Mouse (Mus musculus): Measurements from ENCODE around the gene Dis3l2. TPM values are rescaled to one million over a fixed set of nuclear protein-coding genes. Genes with fewer than 3 reads are reported as not detected.
A peak's percentile ranks its signal among the peaks of the same experiment; 100 is the strongest.

Gene Dis3l2
- polyA plus RNA-seq, 1 experiment: 19.8 TPM

GRCm38 (mm10) chr1:86699346-86700136, 4.1 kb upstream of the Dis3l2 start:
- no peak overlapping the region for H3K27ac ChIP-seq (ENCODE audit: control insufficient read depth, insufficient read depth, low read length)
- TF ChIP-seq CTCF (IDR thresholded peaks at IDR 0.05; ENCODE audit: borderline replicate concordance, control insufficient read depth, extremely low read depth, insufficient read depth, low read length, poor library complexity) (no peak), POLR2A (IDR thresholded peaks at IDR 0.05; ENCODE audit: control insufficient read depth, extremely low read depth, insufficient read depth, low read length, poor library complexity) (no peak)
- no peak for DNase-seq
- 79% methylated on average over 11 of the region's 11 CpGs for WGBS
- H3K36me3 ChIP-seq (ENCODE audit: control insufficient read depth, insufficient read depth, low read length): no peaks in the 10 kb centered on the region
- H3K4me1 ChIP-seq (replicated peaks; ENCODE audit: control insufficient read depth, insufficient read depth, low read length): peaks cover 4% of the 10 kb centered on the region
- H3K27me3 ChIP-seq (ENCODE audit: control insufficient read depth, insufficient read depth, low read length): no peaks in the 10 kb centered on the region
- no peak overlapping the region for H3K4me3 ChIP-seq (ENCODE audit: control insufficient read depth, insufficient read depth, low read length)

- WGBS: 93% methylated on average over 7 of the region's 7 CpGs
- H3K27ac ChIP-seq (ENCODE audit: control insufficient read depth, insufficient read depth, low read length): no peak overlapping the region
These were observed 3.2 kb upstream of the Dis3l2 start for GRCm38 (mm10) chr1:86700367-86700766.

GRCm38 (mm10) chr1:86703965-86704326, 338 bp downstream of the Dis3l2 start:
- peak overlapping the region; percentile 56 for H3K4me3 ChIP-seq (ENCODE audit: control insufficient read depth, insufficient read depth, low read length)
- WGBS: under 1% methylated on average over 27 of the region's 27 CpGs
- peaks cover 4% of the 10 kb centered on the region for H3K4me1 ChIP-seq (replicated peaks; ENCODE audit: control insufficient read depth, insufficient read depth, low read length)
- H3K27ac ChIP-seq (ENCODE audit: control insufficient read depth, insufficient read depth, low read length): no peak overlapping the region
- TF ChIP-seq POLR2A (IDR thresholded peaks at IDR 0.05; ENCODE audit: control insufficient read depth, extremely low read depth, insufficient read depth, low read length, poor library complexity) (no peak; the same call in 1 of the 2 replicates), CTCF (IDR thresholded peaks at IDR 0.05; ENCODE audit: borderline replicate concordance, control insufficient read depth, extremely low read depth, insufficient read depth, low read length, poor library complexity) (0 out of 2 replicates have a peak, but pooled peaks have one; percentile 15)
- no peaks in the 10 kb centered on the region for H3K27me3 ChIP-seq (ENCODE audit: control insufficient read depth, insufficient read depth, low read length)
- no peak for DNase-seq
- H3K36me3 ChIP-seq (ENCODE audit: control insufficient read depth, insufficient read depth, low read length): no peaks in the 10 kb centered on the region

More at GRCm38 (mm10) chr1:86700367-86700766, 3.2 kb upstream of the Dis3l2 start:
- Histone ChIP-seq H3K27me3 (ENCODE audit: control insufficient read depth, insufficient read depth, low read length) (no peaks in the 10 kb centered on the region), H3K4me3 (ENCODE audit: control insufficient read depth, insufficient read depth, low read length) (no peak overlapping the region), H3K4me1 (replicated peaks; ENCODE audit: control insufficient read depth, insufficient read depth, low read length) (peaks cover 4% of the 10 kb centered on the region), H3K36me3 (ENCODE audit: control insufficient read depth, insufficient read depth, low read length) (no peaks in the 10 kb centered on the region)
- TF ChIP-seq CTCF (IDR thresholded peaks at IDR 0.05; ENCODE audit: borderline replicate concordance, control insufficient read depth, extremely low read depth, insufficient read depth, low read length, poor library complexity): no peak
- TF ChIP-seq POLR2A (IDR thresholded peaks at IDR 0.05; ENCODE audit: control insufficient read depth, extremely low read depth, insufficient read depth, low read length, poor library complexity): no peak
- DNase-seq: no peak

GRCm38 (mm10) chr1:86705461-86705860, 1.9 kb downstream of the Dis3l2 start:
- no peaks in the 10 kb centered on the region for H3K27me3 ChIP-seq (ENCODE audit: control insufficient read depth, insufficient read depth, low read length)
- H3K4me3 ChIP-seq (ENCODE audit: control insufficient read depth, insufficient read depth, low read length): no peak overlapping the region
- DNase-seq: no peak
- TF ChIP-seq CTCF (IDR thresholded peaks at IDR 0.05; ENCODE audit: borderline replicate concordance, control insufficient read depth, extremely low read depth, insufficient read depth, low read length, poor library complexity) (no peak), POLR2A (IDR thresholded peaks at IDR 0.05; ENCODE audit: control insufficient read depth, extremely low read depth, insufficient read depth, low read length, poor library complexity) (no peak)
- 91% methylated on average over 3 of the region's 3 CpGs for WGBS
- no peak overlapping the region for H3K27ac ChIP-seq (ENCODE audit: control insufficient read depth, insufficient read depth, low read length)
- no peaks in the 10 kb centered on the region for H3K36me3 ChIP-seq (ENCODE audit: control insufficient read depth, insufficient read depth, low read length)
- H3K4me1 ChIP-seq (replicated peaks; ENCODE audit: control insufficient read depth, insufficient read depth, low read length): peaks cover 4% of the 10 kb centered on the region

- no peaks in the 10 kb centered on the region for H3K4me1 ChIP-seq (replicated peaks; ENCODE audit: control insufficient read depth, insufficient read depth, low read length)
- 91% methylated on average over 4 of the region's 4 CpGs for WGBS
- no peaks in the 10 kb centered on the region for H3K36me3 ChIP-seq (ENCODE audit: control insufficient read depth, insufficient read depth, low read length)
- no peaks in the 10 kb centered on the region for H3K27me3 ChIP-seq (ENCODE audit: control insufficient read depth, insufficient read depth, low read length)
- H3K27ac ChIP-seq (ENCODE audit: control insufficient read depth, insufficient read depth, low read length): no peak overlapping the region
- DNase-seq: no peak
- H3K4me3 ChIP-seq (ENCODE audit: control insufficient read depth, insufficient read depth, low read length): no peak overlapping the region
- no peak for TF ChIP-seq POLR2A (IDR thresholded peaks at IDR 0.05; ENCODE audit: control insufficient read depth, extremely low read depth, insufficient read depth, low read length, poor library complexity)
- no peak for TF ChIP-seq CTCF (IDR thresholded peaks at IDR 0.05; ENCODE audit: borderline replicate concordance, control insufficient read depth, extremely low read depth, insufficient read depth, low read length, poor library complexity)
These were observed 5.9 kb downstream of the Dis3l2 start for GRCm38 (mm10) chr1:86709546-86709945.

- TF ChIP-seq CTCF (IDR thresholded peaks at IDR 0.05; ENCODE audit: borderline replicate concordance, control insufficient read depth, extremely low read depth, insufficient read depth, low read length, poor library complexity): no peak
- no peak for TF ChIP-seq POLR2A (IDR thresholded peaks at IDR 0.05; ENCODE audit: control insufficient read depth, extremely low read depth, insufficient read depth, low read length, poor library complexity)
- 84% methylated on average over 2 of the region's 2 CpGs for WGBS
- Histone ChIP-seq H3K36me3 (ENCODE audit: control insufficient read depth, insufficient read depth, low read length) (no peaks in the 10 kb centered on the region), H3K4me3 (ENCODE audit: control insufficient read depth, insufficient read depth, low read length) (no peak overlapping the region), H3K27me3 (ENCODE audit: control insufficient read depth, insufficient read depth, low read length) (no peaks in the 10 kb centered on the region), H3K27ac (ENCODE audit: control insufficient read depth, insufficient read depth, low read length) (no peak overlapping the region), H3K4me1 (replicated peaks; ENCODE audit: control insufficient read depth, insufficient read depth, low read length) (no peaks in the 10 kb centered on the region)
- no peak for DNase-seq
These were observed 8.4 kb downstream of the Dis3l2 start for GRCm38 (mm10) chr1:86712045-86712444.

Measured in thymus, adult 2 months (tissue).